Mouse (Mus musculus): Measurements from ENCODE around the gene Afdn.

GRCm38 (mm10) chr17:13715511-13715910, 44.8 kb upstream of the Afdn start:
- no peak for TF ChIP-seq CTCF (IDR thresholded peaks at IDR 0.05; ENCODE audit: control insufficient read depth, insufficient read depth, low read length)
- TF ChIP-seq POLR2A (IDR thresholded peaks at IDR 0.05; ENCODE audit: borderline replicate concordance, control insufficient read depth, low read depth, low read length) = no peak

Data from bone marrow, adult 2 months (tissue).